Mouse (Mus musculus) layer of hippocampus, adult 18-20 months (tissue): ENCODE data around the gene Prodh2. TPM values are rescaled to one million over a fixed set of nuclear protein-coding genes. Genes with fewer than 3 reads are reported as not detected.
"Not testable (repeated sequence)": the region's sequence is repeated elsewhere in the genome, so short reads cannot be mapped to it uniquely, and the experiment has no call there.

Experiments
- DNase-seq, 2 experiments: peaks; one replicate each; pipeline ENCODE4 v3.0.0; 2022; ENCODE audit warnings: low spot score in 2 of 2
- long read RNA-seq: library from polyadenylated mRNA; stranded (forward); transcript quantifications from one replicate; pipeline ENCODE4 v2.0.0, GENCODE M21; 2021
- total RNA-seq, 2 experiments: library from RNA; stranded (reverse); gene quantifications; 2 replicates each; pipeline ENCODE4 v1.2.3; 2021

The Prodh2 gene
- total RNA-seq: not detected
- long read RNA-seq: 0 reads

DNA sequence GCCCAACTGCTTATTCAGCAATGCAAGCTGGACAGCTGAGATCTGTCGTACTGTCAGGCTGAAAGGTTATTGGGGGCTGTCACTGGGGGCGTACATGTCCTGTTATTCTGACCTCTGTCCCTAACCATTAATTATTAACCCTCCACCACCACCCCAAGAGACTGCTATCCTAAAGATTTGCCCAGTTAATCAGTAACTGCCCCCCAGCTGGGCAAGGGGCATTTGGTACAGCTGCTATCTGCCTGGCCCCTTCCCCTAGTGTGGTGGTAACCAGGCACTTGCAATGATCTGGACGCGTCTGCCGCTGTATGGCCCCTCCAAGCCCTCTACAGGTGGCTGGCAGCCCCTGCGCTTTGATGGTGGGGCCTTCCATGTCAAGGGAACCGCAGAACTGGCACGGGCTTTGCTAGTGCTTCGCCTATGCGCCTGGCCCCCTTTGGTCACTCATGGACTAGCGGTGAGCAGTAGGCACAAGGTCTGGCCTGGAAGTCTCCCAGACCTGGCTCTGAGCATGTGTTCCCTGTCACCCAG, at the start of gene Prodh2:
Prodh2 (plus strand) TSS at position 222 of the 531 bp plus-strand sequence.
- DNase-seq: no peak

DNA sequence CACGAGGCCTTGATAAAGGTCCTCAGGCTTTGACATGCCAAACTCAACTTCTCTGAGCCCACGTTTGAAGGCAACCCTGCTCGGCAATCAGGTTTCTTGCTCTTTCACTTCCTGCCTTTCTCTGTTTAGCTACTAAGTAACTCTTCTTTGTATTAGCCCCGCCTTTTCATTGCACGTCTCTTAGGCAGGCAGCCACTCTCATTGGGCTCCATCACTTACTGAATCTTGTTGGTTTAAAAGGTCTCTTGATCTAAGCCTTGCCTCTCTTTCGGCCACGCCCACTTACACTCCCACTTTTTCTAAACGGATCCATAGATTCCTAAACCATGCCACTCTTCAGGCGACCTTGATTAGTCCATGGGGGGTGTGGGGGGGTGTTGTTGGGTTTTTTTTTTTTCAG, 49.7 kb upstream of the Prodh2 start:
- DNase-seq: no peak

- peak; percentile 79 to 84 for DNase-seq
These were observed 49.1 kb upstream of the Prodh2 start for GRCm38 (mm10) chr7:30444154-30444970.

GRCm38 (mm10) chr7:30444971-30445751, 48.3 kb upstream of the Prodh2 start, which contains the start of gene Aplp1:
Aplp1 (minus strand) TSS chr7:30445535.
- DNase-seq: peak; percentile 83 to 90

GRCm38 (mm10) chr7:30450241-30450640, 43.2 kb upstream of the Prodh2 start:
- no peak for DNase-seq

GRCm38 (mm10) chr7:30453327-30453726, 40.1 kb upstream of the Prodh2 start:
- DNase-seq: no peak

DNA sequence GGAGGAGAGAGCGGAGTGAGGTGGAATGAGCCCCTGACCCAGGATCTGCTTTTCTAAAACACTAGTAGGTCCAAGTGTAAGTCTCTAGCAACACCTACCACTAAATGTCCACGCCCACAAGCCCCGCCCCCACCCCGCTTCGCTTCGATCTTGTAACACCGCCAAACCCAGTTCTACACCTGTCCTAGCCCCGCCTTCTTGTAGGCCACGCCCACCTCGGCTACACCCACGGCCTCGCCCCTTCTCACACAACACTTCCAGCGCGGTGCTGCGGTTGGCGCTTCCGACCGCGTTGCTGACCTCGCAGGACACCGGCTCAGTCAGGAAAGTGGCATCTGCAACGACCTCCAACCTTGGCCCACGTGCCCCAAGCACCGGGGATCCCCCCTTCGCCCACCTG, 39.7 kb upstream of the Prodh2 start:
- DNase-seq: no peak

- DNase-seq: no peak
These were observed 39.2 kb upstream of the Prodh2 start for GRCm38 (mm10) chr7:30454259-30454658.

DNA sequence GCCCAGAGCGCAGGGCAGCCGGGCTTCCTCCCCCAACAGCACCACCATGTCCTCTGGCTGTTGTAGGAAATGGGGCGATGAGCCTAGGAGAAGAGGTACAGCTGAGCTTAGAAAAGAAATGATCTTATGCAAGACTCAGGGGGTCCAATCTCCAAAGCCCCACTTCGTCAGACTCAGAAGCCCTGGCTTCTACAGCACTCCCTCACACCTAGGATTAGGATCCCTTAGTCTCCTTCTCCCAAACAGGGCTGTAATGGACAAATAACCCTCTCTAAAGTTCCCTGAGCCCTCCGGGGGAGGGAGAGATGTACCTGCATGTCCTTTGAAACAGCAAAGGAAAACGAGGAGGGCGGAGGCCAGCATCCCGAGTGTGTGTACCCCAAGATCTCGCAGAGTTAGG, 36.9 kb upstream of the Prodh2 start:
- DNase-seq: no peak

- DNase-seq: no peak
These were observed 36.4 kb upstream of the Prodh2 start for GRCm38 (mm10) chr7:30456911-30457628.

- peak; percentile 58 to 78 for DNase-seq
These were observed 35.6 kb upstream of the Prodh2 start, which contains the start of the genes Kirrel2 and Nphs1 for GRCm38 (mm10) chr7:30457629-30458330. Kirrel2 (minus strand) TSS chr7:30457690. Nphs1 (plus strand) TSS chr7:30458315.

DNA sequence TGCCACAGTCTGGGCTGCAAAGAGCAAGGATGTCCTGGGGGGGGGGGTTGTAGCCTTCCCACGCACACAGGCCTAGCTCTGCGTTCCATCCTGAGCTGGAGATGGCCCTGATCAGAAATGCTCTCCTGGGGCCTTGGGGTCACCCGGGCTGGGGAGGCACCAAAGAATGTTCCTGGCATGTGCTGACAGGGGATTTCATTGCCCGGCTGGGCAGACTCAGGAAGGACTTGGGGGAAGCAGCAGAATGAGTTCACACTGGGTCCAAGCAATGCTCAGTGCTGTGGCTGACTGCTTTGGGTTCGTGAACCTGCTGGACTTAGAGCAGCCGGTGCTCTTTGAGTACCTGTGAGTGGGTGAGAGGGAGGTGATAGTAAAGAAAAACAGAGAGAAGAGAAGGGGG, 33.9 kb upstream of the Prodh2 start:
- DNase-seq: no peak

DNA sequence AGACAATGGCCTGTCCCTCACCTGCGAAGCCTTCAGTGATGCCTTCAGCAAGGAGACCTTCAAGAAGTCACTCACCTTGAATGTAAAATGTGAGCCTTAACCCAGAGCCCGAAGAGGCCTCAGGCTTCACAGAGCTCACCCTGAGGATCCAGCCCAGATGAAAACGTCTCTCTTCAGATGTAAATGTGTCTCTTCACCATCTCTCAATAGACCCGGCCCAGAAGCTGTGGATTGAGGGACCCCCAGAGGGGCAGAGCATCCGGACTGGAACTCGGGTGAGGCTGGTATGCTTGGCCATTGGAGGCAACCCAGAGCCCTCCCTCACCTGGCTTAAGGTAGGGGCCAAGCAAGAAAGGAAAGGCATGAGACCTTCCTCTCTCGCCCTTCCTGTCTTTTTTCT, 29.9 kb upstream of the Prodh2 start:
- no peak for DNase-seq

DNA sequence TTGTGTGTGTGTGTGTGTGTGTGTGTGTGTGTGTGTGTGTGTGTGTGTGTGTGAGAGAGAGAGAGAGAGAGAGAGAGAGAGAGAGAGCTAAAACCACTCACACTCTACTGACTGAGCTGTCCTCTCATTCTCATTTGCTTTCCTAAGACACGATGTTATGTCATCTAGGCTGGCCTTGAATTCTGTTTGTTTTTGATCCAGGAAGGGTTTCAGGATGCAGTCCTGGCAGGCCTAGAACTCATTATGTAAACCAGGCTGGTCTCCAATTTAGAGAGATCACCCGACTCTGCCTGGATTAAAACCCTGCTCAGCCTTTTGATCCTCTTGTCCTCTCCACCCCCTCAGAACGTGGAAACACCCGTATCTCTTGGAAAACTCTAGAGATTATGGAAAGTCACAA, 29.4 kb upstream of the Prodh2 start:
- no peak for DNase-seq

DNA sequence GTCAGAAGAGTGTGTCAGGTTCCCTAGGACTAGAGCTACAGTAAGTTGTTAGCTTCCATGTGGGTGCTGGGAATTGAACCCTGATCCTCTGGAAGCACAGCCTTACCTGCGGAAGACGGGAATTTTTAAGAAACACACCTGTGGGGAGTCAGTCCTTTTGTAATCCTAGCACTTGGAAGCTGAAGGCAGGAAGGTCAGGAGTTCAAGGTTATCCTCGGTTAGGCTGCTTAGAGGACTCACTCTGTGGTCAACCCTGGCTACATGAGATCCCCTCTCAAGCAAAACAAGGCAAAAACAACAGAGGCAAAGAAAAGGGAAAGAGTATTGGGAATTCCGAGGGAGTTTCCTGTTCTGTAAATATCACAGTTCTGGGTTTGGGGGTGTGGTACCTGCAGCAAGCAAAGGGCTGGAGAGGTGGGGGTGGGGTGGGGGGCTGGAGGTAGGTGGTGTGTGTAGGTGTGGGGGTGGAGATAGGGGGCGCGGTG, 28.6 kb upstream of the Prodh2 start:
- no peak for DNase-seq

DNA sequence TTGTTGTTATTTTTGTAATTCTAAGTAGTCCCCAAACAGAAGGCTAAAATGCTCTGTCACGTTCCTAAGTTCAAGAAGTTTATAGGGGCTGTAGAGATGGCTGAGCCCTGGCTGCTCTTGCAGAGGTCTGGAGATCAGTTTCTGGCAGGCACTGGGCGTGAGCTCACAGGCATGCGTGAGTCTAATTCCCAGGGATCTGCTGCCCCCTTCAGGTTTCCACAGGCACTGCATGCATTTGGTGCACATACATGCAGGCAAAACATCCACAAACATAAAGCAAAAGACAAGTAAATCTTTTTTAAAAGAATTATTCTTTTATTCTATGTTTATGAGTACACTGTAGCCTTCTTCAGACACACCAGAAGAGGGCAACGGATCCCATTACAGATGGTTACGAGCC, 21.0 kb upstream of the Prodh2 start:
- DNase-seq: peak in 1 of 2 experiments; percentile 51

GRCm38 (mm10) chr7:30474999-30475398, 18.4 kb upstream of the Prodh2 start:
- no peak for DNase-seq

DNA sequence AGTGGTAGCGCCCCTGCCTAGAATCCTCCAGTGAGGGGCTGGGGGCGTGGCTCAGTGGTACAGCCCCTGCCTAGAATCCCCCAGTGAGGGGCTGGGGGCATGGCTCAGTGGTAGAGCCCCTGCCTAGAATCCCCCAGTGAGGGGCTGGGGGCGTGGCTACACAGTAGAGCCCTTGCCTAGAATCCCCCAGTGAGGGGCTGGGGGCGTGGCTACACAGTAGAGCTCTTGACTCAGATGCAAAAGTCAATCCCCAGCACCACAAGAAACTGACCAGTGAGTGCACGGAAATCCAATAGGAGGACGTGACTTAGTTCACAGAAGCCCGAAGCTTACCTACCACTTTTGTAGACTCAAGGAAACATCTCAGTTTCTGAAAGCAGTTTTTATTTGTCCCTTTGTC, 17.3 kb upstream of the Prodh2 start:
- not testable (repeated sequence) for DNase-seq

DNA sequence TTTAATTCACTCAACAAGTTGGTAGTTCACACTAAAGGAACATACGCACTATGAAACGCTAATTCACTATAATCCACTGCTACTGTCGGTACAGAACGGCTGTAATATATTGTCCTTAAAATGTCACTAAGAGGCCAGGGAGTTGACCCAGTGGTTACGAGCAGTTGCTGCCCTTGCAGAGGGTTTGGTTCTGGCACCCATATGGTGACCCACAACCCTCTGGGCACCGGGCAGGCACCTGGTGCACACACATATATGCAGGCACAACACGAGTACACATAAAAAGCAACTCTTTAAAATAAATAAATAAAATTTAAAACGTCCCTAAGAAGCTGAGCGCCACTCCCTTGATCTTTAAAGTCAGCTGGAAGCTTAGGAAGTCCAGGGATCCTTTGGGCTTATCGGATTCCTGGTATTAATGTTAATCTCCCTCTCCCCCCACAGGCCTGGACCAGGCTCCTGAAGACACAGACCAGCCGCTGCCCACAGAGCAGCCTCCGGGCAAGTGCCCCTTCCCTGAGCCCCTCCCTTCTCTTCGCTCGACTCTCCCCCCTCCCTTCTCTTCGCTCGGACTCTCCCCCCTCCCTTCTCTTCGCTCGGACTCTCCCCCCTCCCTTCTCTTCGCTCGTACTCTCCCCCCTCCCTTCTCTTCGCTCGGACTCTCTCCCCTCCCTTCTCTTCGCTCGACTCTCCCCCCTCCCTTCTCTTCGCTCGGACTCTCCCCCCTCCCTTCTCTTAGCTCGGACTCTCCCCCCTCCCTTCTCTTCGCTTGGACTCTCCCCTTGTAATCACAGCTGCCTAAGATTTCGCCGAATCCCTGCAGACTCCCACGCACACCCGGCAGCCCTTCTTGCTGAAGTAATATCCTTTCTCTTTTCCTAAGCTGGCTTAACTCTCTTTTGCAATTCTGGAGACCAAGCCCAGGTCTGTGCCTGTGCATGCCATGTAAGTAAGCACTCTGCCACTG, 15.7 kb upstream of the Prodh2 start:
- DNase-seq: peak; percentile 36 to 50
